Mouse (Mus musculus): ENCODE results near the gene Prelid3b. TPM values are rescaled to one million over a fixed set of nuclear protein-coding genes. Genes with fewer than 3 reads are reported as not detected.

The Prelid3b gene
- 104 and 110 TPM in 2 replicates for polyA plus RNA-seq (2014; fragmentation: Nextera tagmentation; extraction: Ambion mirVana)

DNA sequence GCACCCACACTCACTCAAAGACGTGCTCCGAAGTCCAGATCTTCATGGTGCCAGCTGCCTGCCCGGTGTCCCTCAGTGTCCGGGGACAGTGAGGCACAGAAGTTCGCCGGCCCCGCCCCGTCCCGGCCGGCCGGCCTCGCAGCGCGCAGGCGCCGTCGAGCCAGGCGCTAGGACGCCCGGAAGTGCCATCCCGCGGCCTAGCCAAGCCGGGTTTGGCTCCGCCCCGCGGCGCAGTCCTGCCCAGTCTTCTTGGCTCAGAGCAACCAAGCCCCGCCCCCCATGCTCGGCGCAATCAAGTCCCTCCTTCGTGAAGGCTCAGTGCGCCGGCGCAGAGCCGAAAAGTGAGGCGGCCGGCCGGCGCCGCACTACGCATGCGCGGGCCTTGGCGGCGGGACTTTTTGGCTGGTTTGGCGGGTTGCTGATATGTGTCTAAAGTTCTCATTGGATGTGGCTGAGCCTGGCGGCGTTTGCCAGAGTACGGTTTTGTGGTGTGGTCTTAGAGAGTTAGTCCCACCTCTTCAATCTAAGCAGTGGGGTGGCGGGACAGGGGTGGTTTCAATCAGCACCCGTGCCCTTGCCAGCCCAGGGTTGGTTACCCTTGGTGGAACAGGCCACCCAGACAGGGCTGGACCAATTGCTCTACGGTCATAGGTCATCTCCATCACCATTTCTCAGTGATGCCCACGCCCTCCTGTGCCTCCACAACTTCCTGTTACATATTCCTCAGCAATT is at the start of gene Prelid3b:
Gene Prelid3b, minus strand, starts transcription at position 264 of the 732 bp plus-strand sequence.
- Histone ChIP-seq H3K9ac (ENCODE audit: low read depth, low read length) (peak within 1 kb of the TSS; percentile 80), H3K4me2 (replicated peaks; ENCODE audit: low read depth, low read length) (peak within 1 kb of the TSS; percentile 91), H3K4me1 (ENCODE audit: control insufficient read depth, insufficient read depth, low read length) (peaks cover 19% of the 10 kb centered on the region), H3K9me3 (ENCODE audit: control insufficient read depth, low read length) (0 out of 2 replicates have a peak, but pooled peaks cover 2% of the 10 kb centered on the region), H3K4me3 (ENCODE audit: low read length) (peak within 1 kb of the TSS; percentile 83), H3K36me3 (ENCODE audit: control insufficient read depth, insufficient read depth, low read length) (peaks cover 7% of the 10 kb centered on the region; the same call in 1 of the 2 replicates), H3K27me3 (ENCODE audit: control insufficient read depth, insufficient read depth, low read length) (no peaks in the 10 kb centered on the region), H3K27ac (ENCODE audit: low read depth, low read length) (peak within 1 kb of the TSS; percentile 71; the same call in 1 of the 2 replicates)
- under 1% methylated on average over 53 of the region's 53 CpGs for WGBS
- ATAC-seq (ENCODE audit: low FRiP score, low TSS enrichment) = peak; percentile 99

- Histone ChIP-seq H3K9ac (ENCODE audit: low read depth, low read length) (no peak overlapping the region), H3K9me3 (ENCODE audit: control insufficient read depth, low read length) (no peaks in the 10 kb centered on the region), H3K27me3 (ENCODE audit: control insufficient read depth, insufficient read depth, low read length) (no peaks in the 10 kb centered on the region), H3K4me3 (ENCODE audit: low read length) (no peak overlapping the region), H3K4me2 (replicated peaks; ENCODE audit: low read depth, low read length) (no peak overlapping the region), H3K36me3 (ENCODE audit: control insufficient read depth, insufficient read depth, low read length) (no peaks in the 10 kb centered on the region), H3K4me1 (ENCODE audit: control insufficient read depth, insufficient read depth, low read length) (no peaks in the 10 kb centered on the region), H3K27ac (ENCODE audit: low read depth, low read length) (no peak overlapping the region)
- ATAC-seq (ENCODE audit: low FRiP score, low TSS enrichment) = no peak
- 93% methylated on average over 3 of the region's 3 CpGs for WGBS
Observed at GRCm38 (mm10) chr2:174522134-174522533, 49.3 kb upstream of the Prelid3b start.

DNA sequence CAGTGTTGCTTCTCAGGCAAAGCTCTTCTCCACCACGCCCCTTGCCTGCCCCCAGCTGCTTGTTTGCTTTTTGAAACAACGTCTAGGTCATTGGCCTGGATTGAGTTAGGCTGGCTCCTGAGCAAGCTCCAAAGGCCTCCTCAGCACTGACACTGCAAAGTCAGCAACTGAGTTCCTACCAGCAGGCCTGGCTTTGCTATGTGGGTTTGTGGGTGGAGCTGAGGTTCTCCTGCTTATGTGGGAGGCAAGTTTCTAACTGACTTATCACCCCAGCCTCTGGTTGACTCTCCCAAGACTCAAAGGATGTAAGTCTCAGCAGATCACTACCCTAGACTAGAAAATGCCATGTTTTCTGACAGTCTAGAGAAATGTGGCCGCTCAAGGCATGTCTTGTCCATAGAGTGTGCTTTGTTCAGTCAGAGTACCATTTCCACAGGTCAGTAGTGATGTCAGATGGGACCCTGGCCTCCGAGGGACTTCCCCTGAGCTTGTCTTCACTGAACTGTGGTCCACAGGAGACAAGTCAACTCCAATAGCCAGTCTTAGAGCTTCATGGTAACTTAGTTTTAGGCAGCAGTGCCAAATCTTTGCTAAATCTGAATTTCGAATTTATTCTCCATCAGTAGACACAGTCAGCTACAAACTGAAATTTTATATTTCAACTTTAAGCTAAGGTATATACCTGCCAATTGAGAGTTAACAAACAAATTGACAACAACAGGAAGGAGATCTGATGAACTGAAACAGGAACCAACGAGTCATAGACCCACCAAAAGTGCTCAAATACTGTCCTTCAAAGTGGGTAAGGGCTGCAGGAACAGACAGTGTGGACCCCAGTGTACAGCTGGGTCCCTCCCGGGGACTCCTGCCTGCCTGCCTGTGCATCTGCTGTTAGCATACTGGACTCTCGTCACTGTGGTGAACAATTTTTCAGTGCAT is 44.5 kb upstream of the Prelid3b start:
- Histone ChIP-seq H3K27ac (ENCODE audit: low read depth, low read length) (no peak overlapping the region), H3K4me2 (replicated peaks; ENCODE audit: low read depth, low read length) (no peak overlapping the region), H3K9me3 (ENCODE audit: control insufficient read depth, low read length) (no peaks in the 10 kb centered on the region), H3K4me3 (ENCODE audit: low read length) (no peak overlapping the region), H3K27me3 (ENCODE audit: control insufficient read depth, insufficient read depth, low read length) (no peaks in the 10 kb centered on the region), H3K4me1 (ENCODE audit: control insufficient read depth, insufficient read depth, low read length) (no peaks in the 10 kb centered on the region), H3K9ac (ENCODE audit: low read depth, low read length) (no peak overlapping the region), H3K36me3 (ENCODE audit: control insufficient read depth, insufficient read depth, low read length) (no peaks in the 10 kb centered on the region)
- ATAC-seq (ENCODE audit: low FRiP score, low TSS enrichment) = no peak
- 71% methylated on average over 8 of the region's 8 CpGs for WGBS

GRCm38 (mm10) chr2:174514887-174515286 is 42.0 kb upstream of the Prelid3b start:
- Histone ChIP-seq H3K4me3 (ENCODE audit: low read length) (no peak overlapping the region), H3K4me2 (replicated peaks; ENCODE audit: low read depth, low read length) (no peak overlapping the region), H3K4me1 (ENCODE audit: control insufficient read depth, insufficient read depth, low read length) (no peaks in the 10 kb centered on the region), H3K27me3 (ENCODE audit: control insufficient read depth, insufficient read depth, low read length) (no peaks in the 10 kb centered on the region), H3K9me3 (ENCODE audit: control insufficient read depth, low read length) (no peaks in the 10 kb centered on the region), H3K9ac (ENCODE audit: low read depth, low read length) (no peak overlapping the region), H3K36me3 (ENCODE audit: control insufficient read depth, insufficient read depth, low read length) (no peaks in the 10 kb centered on the region), H3K27ac (ENCODE audit: low read depth, low read length) (no peak overlapping the region)
- 84% methylated on average over 4 of the region's 4 CpGs for WGBS
- ATAC-seq (ENCODE audit: low FRiP score, low TSS enrichment) = no peak

DNA sequence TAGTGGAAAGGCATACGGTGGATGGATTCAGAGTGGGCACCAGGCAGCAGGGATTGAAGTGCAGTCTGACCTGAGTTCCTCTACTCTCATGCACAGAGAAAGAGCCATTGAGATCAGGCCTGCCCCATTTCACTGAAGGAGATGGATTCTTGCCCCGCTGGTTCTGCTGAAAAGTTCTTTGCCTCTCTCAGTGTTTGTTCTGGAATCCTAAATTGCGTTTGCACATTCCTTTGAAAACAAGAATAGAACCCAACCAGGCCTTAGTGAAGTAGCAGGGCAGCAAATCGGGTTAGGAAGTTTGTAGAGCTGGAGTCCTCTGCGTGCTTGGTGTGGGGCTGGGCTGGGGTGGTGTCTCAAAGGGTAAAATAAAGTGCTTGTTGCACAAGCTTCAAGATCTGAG is 40.9 kb upstream of the Prelid3b start:
- H3K4me1 ChIP-seq (ENCODE audit: control insufficient read depth, insufficient read depth, low read length) = no peaks in the 10 kb centered on the region
- H3K4me3 ChIP-seq (ENCODE audit: low read length) = no peak overlapping the region
- no peak for ATAC-seq (ENCODE audit: low FRiP score, low TSS enrichment)
- no peak overlapping the region for H3K4me2 ChIP-seq (replicated peaks; ENCODE audit: low read depth, low read length)
- H3K27ac ChIP-seq (ENCODE audit: low read depth, low read length) = no peak overlapping the region
- no peaks in the 10 kb centered on the region for H3K36me3 ChIP-seq (ENCODE audit: control insufficient read depth, insufficient read depth, low read length)
- 88% methylated on average over 5 of the region's 5 CpGs for WGBS
- no peaks in the 10 kb centered on the region for H3K27me3 ChIP-seq (ENCODE audit: control insufficient read depth, insufficient read depth, low read length)
- no peak overlapping the region for H3K9ac ChIP-seq (ENCODE audit: low read depth, low read length)
- H3K9me3 ChIP-seq (ENCODE audit: control insufficient read depth, low read length) = no peaks in the 10 kb centered on the region

- no peak overlapping the region for H3K27ac ChIP-seq (ENCODE audit: low read depth, low read length)
- ATAC-seq (ENCODE audit: low FRiP score, low TSS enrichment) = no peak
- no peaks in the 10 kb centered on the region for H3K27me3 ChIP-seq (ENCODE audit: control insufficient read depth, insufficient read depth, low read length)
- 92% methylated on average over 8 of the region's 8 CpGs for WGBS
- H3K9me3 ChIP-seq (ENCODE audit: control insufficient read depth, low read length) = no peaks in the 10 kb centered on the region
- no peak overlapping the region for H3K4me3 ChIP-seq (ENCODE audit: low read length)
- H3K4me1 ChIP-seq (ENCODE audit: control insufficient read depth, insufficient read depth, low read length) = no peaks in the 10 kb centered on the region
- no peak overlapping the region for H3K9ac ChIP-seq (ENCODE audit: low read depth, low read length)
- H3K36me3 ChIP-seq (ENCODE audit: control insufficient read depth, insufficient read depth, low read length) = no peaks in the 10 kb centered on the region
- H3K4me2 ChIP-seq (replicated peaks; ENCODE audit: low read depth, low read length) = no peak overlapping the region
Observed at GRCm38 (mm10) chr2:174509825-174510224, 36.9 kb upstream of the Prelid3b start.

- no peak for ATAC-seq (ENCODE audit: low FRiP score, low TSS enrichment)
- no peaks in the 10 kb centered on the region for H3K9me3 ChIP-seq (ENCODE audit: control insufficient read depth, low read length)
- no peaks in the 10 kb centered on the region for H3K36me3 ChIP-seq (ENCODE audit: control insufficient read depth, insufficient read depth, low read length)
- WGBS = 73% methylated on average over 4 of the region's 4 CpGs
- no peaks in the 10 kb centered on the region for H3K27me3 ChIP-seq (ENCODE audit: control insufficient read depth, insufficient read depth, low read length)
- no peak overlapping the region for H3K4me3 ChIP-seq (ENCODE audit: low read length)
- H3K27ac ChIP-seq (ENCODE audit: low read depth, low read length) = no peak overlapping the region
- no peaks in the 10 kb centered on the region for H3K4me1 ChIP-seq (ENCODE audit: control insufficient read depth, insufficient read depth, low read length)
- no peak overlapping the region for H3K9ac ChIP-seq (ENCODE audit: low read depth, low read length)
- H3K4me2 ChIP-seq (replicated peaks; ENCODE audit: low read depth, low read length) = no peak overlapping the region
Observed at GRCm38 (mm10) chr2:174507998-174508397, 35.1 kb upstream of the Prelid3b start.

DNA sequence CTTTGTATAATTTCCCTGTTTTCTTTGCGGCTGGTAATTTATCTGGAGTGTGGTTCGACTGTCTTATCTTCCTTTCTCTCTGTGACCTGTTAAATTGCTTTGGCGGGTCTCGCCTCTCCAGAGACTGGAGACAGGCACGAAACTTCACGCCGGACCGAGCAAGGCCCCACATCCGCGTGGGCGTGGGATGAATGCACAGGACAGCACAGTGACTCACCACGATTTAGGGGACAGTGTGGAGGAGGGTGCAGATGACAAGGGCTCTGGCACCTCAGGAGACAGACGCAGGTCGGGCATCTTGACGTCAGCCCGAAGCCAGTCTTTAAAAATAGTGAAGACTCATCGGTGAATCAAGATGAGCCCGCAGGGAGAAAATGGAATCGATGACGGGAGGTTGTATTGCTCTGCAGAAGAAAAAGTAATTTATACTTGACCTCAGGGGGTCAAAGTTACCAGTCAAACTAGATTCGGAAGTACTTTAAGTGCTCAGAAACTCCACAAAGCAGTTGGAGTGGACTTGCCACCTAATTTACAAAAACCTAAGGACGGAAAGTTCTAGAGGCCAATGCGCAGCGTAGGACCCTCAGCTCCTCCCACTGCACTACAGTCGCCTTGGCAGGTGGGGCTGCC is 30.1 kb upstream of the Prelid3b start:
- WGBS = 48% methylated on average over 25 of the region's 25 CpGs
- peak; percentile 77; the same call in 1 of the 2 replicates for ATAC-seq (ENCODE audit: low FRiP score, low TSS enrichment)
- no peak overlapping the region for H3K27ac ChIP-seq (ENCODE audit: low read depth, low read length)

More for the DNA sequence above, 30.1 kb upstream of the Prelid3b start:
- Histone ChIP-seq H3K4me3 (ENCODE audit: low read length) (no peak overlapping the region), H3K27me3 (ENCODE audit: control insufficient read depth, insufficient read depth, low read length) (no peaks in the 10 kb centered on the region), H3K4me1 (ENCODE audit: control insufficient read depth, insufficient read depth, low read length) (0 out of 2 replicates have a peak, but pooled peaks cover 4% of the 10 kb centered on the region), H3K9me3 (ENCODE audit: control insufficient read depth, low read length) (no peaks in the 10 kb centered on the region), H3K4me2 (replicated peaks; ENCODE audit: low read depth, low read length) (no peak overlapping the region), H3K9ac (ENCODE audit: low read depth, low read length) (no peak overlapping the region), H3K36me3 (ENCODE audit: control insufficient read depth, insufficient read depth, low read length) (no peaks in the 10 kb centered on the region)

All from kidney, embryonic 14.5 days (tissue).